Mouse (Mus musculus): ENCODE measurements around the gene Gemin6.
A peak's percentile ranks its signal among the peaks of the same experiment; 100 is the strongest.
"Not testable (repeated sequence)": the region's sequence is repeated elsewhere in the genome, so short reads cannot be mapped to it uniquely, and the experiment has no call there.

Gene Gemin6

DNA sequence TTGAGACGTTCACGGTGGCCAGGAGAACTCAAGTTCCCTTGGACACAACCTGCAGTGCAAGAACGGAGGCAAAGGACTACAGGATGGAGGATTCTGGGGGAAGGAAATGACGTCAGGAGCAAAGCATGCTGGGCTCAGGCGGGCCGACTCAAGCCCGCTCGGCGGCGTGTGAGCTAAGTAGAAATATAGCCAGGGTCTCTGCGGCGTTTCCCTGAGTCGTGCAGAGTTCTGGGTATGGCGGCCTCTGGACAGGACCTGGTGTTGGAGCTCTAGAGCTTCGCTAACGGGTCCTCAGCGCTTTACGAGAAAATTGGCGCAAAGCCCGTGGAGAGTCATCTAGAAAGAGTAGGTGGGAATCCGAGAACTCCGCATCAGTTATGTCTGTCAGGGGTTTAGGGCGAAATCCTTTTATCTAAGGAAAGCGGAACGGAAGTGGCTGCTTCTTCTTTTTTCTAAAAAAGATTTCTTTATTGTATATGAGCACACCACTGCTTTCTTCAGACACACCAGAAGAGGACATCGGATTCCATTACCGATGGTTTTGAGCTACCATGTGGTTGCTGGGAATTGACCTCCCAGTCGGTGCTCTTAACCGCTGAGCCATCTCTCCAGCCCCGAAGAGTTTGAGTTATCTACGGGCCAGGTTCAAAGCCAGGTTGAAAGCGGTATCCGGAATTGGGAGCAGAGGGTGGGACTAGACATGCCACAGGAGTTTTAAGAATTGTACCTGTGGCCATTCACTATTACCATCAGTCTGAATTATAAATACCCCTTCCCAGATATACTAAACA lies at the start of gene Gemin6:
Gene Gemin6, plus strand, starts transcription at position 116 of the 791 bp plus-strand sequence.
- DNase-seq = peak; percentile 68 to 81

GRCm38 (mm10) chr17:80174699-80175385 lies 49.4 kb upstream of the Gemin6 start:
- peak; percentile 27 to 48 for DNase-seq

GRCm38 (mm10) chr17:80175386-80175739 lies 48.9 kb upstream of the Gemin6 start:
- DNase-seq = no peak

DNA sequence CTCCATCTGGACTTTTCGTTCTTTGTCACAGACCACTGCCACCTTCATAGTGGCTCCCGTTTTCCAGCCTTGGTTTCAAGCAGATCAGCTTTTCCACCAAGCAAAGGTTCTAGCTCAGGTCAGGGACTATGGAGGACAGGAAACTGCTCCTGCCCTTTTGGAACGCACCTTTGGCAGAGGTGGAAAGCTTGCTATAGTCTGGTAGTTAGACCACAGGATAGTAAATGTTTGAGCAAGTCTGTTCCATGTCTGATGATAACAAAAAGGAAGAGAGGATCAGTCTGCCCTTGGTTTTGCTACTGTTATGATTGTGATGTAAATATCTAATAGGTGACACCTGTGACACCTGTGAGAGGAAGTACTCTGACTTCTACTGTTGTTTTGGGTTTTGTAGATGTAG lies 48.3 kb upstream of the Gemin6 start:
- DNase-seq = no peak

DNA sequence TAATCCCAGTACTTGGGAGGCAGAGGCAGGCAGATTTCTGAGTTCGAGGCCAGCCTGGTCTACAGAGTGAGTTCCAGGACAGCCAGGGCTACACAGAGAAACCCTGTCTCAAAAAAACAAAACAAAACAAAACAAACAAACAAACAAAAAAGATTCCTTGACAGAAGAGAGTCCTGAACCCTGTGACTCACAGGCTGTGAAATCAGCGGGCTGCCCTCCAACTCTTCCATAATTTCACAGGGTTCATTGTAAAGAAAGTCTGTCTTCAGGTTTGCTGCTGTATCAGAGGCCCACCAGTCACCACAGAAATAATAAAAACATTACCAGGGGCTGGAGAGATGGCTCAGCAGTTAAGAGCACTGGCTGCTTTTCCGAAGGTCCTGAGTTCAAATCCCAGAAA lies 45.4 kb upstream of the Gemin6 start:
- DNase-seq = not testable (repeated sequence)

GRCm38 (mm10) chr17:80179959-80180358 lies 44.3 kb upstream of the Gemin6 start:
- peak; percentile 42 to 51 for DNase-seq

DNA sequence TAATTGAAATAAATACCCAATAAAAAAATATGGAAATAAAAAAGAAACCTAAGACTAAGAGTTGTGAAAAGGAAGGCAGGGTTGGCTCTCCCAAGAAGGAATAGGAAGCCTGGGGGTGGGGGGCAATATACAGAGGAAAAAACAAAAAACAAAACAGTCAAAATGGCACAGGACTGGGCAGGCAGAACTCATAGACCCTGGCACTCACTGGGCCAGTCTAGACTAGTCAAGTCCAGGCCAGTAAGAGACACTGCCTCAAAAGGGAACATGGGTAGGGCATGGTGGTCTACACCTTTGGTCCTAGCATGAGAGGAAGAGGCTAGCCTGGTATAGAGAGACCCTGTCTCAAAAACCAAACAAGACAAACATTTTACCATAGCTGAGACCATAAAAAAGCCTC lies 43.8 kb upstream of the Gemin6 start:
- DNase-seq = no peak

DNA sequence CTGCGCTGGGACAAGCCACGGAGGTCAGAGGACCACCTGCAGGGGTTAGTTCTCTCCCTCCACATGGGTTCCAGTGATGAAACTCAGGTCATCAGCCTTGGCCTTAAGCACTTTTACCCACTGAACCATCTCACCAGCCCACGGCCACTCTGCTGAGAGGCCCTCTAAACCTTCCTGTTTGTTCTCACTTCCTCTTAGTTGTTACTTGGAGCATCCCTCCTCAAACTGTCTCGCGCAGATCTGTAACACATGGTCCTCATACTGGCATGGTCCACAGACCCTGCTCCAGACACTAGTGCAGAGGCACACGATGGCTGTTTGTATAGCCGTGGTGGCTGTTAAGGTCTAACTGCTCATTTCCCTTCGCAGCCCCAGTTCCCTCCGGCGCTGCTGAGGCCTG lies 40.6 kb upstream of the Gemin6 start:
- DNase-seq = no peak

GRCm38 (mm10) chr17:80193075-80193474 lies 31.2 kb upstream of the Gemin6 start:
- no peak for DNase-seq

DNA sequence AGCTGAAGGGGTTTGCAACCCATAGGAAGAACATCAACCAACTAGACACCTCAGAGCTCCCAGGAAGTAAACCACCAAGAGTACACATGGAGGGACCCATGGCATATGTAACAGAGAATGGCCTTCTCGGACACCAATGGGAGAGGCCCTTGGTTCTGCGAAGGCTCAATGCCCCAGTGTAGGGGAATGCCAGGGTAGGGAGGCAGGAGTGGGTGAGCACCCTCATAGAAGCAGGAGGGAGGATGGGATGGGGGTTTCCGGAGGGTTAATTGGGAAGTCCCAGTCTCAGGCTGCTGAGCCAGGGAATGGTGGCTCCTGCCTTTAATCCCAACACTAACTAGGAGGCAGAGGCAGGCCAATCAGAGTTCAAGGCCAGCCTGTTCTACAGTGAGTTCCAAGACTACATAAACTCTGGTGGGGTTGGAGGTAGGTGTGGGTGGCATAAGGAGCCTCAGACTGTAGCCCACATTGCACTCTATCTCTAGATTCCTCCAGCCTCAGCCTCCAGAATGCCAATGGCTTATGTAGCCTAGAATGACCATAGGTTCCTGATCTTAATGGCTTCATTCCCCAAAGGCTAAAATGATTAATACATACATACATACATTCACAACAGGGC lies 25.0 kb upstream of the Gemin6 start:
- DNase-seq = no peak

DNA sequence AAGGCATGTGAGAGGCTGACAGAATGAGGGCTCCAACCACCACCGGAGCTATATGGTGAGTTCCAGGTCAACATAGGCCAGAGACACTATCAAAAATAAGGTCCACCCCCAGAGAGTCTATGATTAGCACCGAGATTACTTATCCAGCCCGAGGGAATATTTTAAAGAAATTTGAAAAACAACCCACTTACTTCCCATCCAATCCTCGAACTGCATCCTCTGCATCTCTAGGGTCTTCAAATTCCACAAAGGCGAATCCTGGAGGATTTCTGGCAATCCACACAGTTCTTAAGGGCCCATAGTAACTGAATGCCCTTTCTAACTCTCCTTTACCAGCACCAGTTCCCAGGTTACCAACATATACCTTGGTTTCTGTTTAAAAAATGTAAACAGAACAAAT lies 18.6 kb upstream of the Gemin6 start:
- DNase-seq = no peak

DNA sequence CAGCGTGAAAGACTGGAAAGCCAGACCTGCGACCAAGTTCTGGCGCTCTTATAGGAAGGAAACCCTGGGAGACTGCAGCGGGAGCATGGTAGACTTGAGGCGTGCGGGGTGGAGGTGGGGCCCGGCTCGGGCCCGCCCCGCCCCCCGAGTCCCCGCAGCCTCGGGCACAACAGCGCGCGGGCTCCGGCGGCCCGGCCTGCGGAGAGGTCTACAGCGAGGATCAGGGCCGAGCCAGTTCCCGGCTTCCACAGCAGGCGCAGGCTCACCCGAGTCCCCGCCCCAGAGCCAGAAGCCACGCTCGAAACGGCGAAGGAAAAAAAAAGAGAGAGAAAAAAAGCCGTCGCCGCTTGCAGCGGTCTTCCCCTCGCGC lies 18.0 kb upstream of the Gemin6 start:
- DNase-seq = peak in 1 of 2 experiments; percentile 30

DNA sequence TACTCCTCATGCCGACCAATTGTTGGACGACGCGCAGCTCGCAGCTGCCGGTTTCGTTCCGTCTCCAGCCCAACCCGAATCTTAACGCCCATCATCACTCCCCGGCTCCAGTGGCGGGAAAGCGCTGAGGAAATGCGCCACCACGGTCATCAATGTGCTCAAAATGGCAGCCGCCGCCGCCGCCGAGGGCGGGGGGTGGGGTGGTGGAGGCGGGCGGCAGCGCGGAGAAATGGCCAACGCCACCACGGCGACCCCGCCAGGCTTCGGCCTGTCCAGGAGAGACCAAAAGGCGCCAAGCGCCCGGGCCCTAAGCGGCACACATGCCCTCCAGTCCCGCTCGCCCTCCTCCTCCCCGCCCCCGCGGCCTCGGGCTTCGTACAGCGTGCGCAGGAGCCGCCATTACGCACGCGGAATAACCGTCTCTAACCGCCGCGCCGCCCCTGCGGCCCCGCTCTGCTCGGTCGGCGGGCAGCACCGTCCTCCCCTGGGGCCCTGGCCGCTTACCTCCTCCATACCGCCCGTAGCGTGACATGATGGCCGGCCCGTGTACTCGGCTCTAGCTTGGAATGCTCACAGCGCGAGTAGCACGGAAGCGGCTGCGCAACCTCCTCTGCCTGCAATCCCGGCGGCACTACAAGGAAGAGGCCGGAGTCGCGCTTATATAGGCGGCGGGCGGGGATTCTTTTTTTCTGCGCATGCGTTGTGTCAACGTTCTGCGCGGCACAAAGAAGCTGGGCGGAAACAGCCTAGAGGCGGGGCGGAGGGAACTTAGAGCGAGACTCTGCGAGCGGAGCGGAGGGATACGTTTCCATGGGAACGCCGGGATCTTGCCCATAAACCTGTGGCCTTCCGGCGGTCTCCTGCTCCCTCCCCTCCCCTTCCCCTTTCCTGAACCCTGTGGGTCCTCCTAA lies 17.3 kb upstream of the Gemin6 start, which contains the start of the genes Srsf7 and Ttc39d:
Gene Srsf7, minus strand, starts transcription at position 637 of the 911 bp plus-strand sequence.
Gene Ttc39d, plus strand, starts transcription at position 790 of the 911 bp plus-strand sequence.
- DNase-seq = peak; percentile 96 to 97

DNA sequence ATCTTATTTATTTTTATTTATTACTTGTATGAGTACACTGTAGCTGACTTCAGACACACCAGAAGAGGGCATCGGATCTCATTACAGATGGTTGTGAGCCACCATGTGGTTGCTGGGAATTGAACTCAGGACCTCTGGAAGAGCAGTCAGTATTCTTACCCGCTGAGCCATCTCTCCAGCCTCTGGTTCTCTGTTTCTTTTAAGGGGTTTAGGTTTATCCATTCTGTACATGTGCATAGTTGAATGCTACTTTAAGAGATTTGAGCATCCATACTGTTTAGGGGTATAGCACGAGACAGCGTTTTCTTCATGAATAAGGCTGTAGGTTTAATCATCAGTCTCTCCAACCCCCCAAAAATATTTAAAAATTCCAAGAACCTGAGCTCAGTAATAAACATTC lies 10.2 kb upstream of the Gemin6 start:
- DNase-seq = not testable (repeated sequence)

DNA sequence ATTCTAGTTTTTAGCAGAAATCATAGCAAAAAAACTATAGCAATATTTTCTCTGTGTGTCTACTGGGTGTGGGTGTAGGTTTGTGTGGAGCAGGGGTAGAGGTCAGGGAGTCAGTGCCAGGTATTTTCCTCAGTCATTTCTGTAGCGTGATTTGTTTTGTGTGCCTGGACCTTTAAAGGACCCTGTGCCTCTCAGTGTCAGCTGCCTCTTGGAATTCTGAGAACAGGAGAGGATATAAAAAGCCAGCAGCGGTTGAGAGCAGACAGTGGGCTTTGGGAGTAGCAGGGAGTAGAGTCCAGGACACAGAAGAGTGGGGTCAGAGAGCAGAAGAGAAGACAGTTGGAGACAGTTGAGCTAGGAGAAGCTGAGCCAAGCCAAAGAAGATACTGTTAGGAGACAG lies 4.1 kb upstream of the Gemin6 start:
- no peak for DNase-seq

DNA sequence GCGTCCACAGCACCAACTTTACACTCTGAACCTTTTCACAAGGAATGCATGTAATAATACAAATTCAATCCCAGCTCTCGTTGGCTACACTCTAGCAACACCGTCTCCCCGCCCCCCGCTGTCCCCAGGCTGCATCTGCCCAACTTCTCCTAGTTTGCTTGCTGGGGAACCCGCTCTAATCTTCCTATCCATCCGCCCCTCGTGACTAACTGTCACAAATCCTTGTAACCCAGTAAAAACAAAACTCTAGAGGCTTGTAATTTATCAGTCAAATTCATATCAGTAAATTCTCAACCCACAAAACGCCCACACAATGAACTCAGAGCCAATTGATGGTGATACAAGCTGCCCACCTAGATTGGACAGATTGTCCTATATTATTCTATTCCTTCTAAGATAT lies 3.0 kb upstream of the Gemin6 start:
- no peak for DNase-seq

DNA sequence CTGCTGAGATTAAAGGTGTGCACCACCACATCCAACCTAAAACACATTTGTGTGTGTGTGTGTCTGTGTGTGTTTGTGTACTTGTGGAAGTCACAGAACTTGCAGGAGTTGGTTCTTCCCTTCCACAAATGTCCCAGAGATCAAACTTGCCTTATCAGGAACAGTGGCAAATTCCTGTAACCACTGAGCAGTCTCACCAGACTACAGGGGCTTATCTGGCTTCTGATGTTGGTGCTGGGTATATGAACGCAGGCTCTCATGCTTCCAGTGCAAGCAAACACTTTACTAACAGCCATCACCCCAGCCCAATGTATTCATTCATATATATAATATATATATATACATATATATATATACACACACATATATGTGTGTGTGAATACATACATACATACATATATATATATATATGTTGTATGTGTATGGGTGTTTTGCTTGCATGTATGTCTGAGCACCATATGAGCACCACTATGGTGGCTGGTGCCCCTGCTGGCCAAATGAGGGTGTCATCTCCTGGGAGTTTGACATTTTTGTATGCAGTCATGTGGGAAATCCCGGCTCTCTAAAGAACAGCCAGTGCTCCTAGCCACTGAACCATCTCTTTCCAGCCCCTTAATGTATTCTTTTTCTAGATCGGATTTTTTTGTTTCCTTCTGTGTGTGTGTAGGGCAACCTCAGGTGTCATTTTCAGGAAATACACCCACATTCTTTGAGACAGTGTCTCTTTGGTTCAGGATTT lies 2.2 kb upstream of the Gemin6 start:
- no peak for DNase-seq

- no peak for DNase-seq
These were observed 412 bp upstream of the Gemin6 start for GRCm38 (mm10) chr17:80223829-80224228.

DNA sequence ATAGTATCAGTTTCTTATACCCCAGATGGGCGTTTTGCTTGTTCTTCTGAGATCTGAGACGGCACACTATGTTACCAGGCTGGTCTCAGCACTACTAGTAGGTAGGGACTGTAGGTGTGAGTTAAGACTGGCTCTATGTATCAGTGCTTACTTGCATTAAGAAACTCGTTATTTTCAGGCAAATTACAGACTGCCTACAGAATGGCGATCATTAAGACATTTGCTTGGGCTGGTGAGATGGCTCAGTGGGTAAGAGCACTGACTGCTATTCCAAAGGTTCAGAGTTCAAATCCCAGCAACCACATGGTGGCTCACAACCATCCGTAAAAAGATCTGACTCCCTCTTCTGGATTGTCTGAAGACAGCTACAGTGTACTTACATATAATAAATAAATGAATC lies 901 bp downstream of the Gemin6 start:
- not testable (repeated sequence) for DNase-seq

DNA sequence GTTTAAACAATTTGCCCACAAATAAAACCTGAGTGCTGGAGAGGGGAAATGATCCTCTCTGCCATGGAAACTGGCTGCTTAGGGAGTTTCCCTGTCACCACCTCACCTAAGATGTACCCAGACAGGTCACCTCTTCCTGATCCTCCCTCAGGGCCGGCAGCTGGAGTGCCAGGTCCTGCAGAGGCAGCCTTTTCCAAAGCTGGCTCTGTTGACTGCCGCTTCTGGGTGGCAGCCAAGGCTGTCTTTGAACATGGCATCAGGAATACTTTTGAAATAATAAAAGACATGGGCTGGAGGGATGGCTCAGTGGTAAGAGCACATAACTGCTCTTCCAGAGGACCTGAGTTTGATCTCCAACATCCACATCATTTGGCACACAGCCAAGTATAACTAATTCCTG lies 5.2 kb downstream of the Gemin6 start:
- no peak for DNase-seq

- DNase-seq = no peak
These were observed 9.6 kb downstream of the Gemin6 start for GRCm38 (mm10) chr17:80233844-80234243.

- no peak for DNase-seq
These were observed 10.1 kb downstream of the Gemin6 start for GRCm38 (mm10) chr17:80234376-80234775.

All from thymus, adult 18-20 months (tissue).